Mouse (Mus musculus) cerebellum, adult 2 months (tissue): ENCODE results near the gene Ttc19. TPM values are rescaled to one million over a fixed set of nuclear protein-coding genes. Genes with fewer than 3 reads are reported as not detected.
A peak's percentile ranks its signal among the peaks of the same experiment; 100 is the strongest.

Experiments
- DNase-seq, 2 experiments: peaks; one replicate each; pipeline ENCODE4 v3.0.0; 2021
- H3K27ac ChIP-seq: fragments of 200-500 bp; 2 replicates; pipeline ENCODE4 v1.5.1; 2012; ENCODE audit warnings: low read length, control low read depth, inconsistent platforms; ENCODE audit not compliant: insufficient read depth
- H3K27me3 ChIP-seq: fragments of 200-500 bp; 2 replicates; pipeline ENCODE4 v1.6.1; 2012; ENCODE audit warnings: inconsistent platforms, mild to moderate bottlenecking, low read length, moderate library complexity; ENCODE audit not compliant: control insufficient read depth, insufficient read depth
- H3K4me1 ChIP-seq: fragments of 200-500 bp; 2 replicates; pipeline ENCODE4 v1.6.1; 2011; ENCODE audit warnings: low read length; ENCODE audit not compliant: control insufficient read depth, insufficient read depth
- H3K4me3 ChIP-seq: fragments of 200-500 bp; replicated peaks from 2 replicates; pipeline ENCODE3; 2011; ENCODE audit warnings: mild to moderate bottlenecking, low read depth, low read length, control low read depth; ENCODE audit not compliant: insufficient read depth
- CTCF ChIP-seq: fragments of 200-500 bp; IDR thresholded peaks from 2 replicates; pipeline ENCODE4 v1.5.1; 2011; ENCODE audit warnings: low read depth, mild to moderate bottlenecking, control low read depth, low read length, moderate library complexity, borderline replicate concordance; ENCODE audit not compliant: insufficient read depth
- POLR2A ChIP-seq: fragments of 200-500 bp; IDR thresholded peaks from 2 replicates; pipeline ENCODE4 v1.6.1; 2011; ENCODE audit warnings: low read length, control low read depth, borderline replicate concordance; ENCODE audit not compliant: insufficient read depth
- WGBS: fragments of 180-500 bp; shearing (Covaris S2); methylation state at CpG from one replicate; pipeline ENCODE4 v1.1.7; 2018; 5-methylcytosine and 5-hydroxymethylcytosine counted together
- polyA plus RNA-seq: library from polyadenylated mRNA; depleted of rRNA; stranded (reverse); fragments of >200 nt; gene quantifications from 2 replicates; pipeline ENCODE4 v1.2.3, GENCODE M21; 2012

The Ttc19 gene
- polyA plus RNA-seq, 1 experiment: 40.1 TPM

DNA sequence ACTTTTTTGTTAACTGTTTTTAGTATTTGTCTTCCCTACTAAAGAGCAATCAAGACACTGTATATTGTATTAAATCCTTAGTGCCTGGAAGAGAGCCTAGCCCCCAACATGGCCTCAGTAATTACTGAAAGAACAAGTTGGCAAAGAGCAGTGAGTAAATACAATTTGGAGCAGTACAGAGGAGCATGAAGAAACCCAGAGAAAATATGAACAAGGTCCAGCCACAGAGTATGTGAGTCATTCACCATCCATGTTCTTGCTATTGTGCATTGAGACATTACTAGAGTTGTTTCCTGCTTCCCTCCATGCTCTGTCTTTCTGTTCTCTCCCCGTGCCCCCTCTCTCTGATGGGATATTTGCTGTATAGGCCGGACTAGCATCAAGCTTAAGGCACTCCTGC is 12.8 kb downstream of the Ttc19 start:
- H3K27ac ChIP-seq: no peak overlapping the region
- no peaks in the 10 kb centered on the region for H3K27me3 ChIP-seq
- no peak for TF ChIP-seq CTCF
- no peak for TF ChIP-seq POLR2A
- H3K4me3 ChIP-seq: no peak overlapping the region
- no peaks in the 10 kb centered on the region; the same call in 1 of the 2 replicates for H3K4me1 ChIP-seq
- DNase-seq: no peak
- 89% methylated on average over 2 of the region's 2 CpGs for WGBS

DNA sequence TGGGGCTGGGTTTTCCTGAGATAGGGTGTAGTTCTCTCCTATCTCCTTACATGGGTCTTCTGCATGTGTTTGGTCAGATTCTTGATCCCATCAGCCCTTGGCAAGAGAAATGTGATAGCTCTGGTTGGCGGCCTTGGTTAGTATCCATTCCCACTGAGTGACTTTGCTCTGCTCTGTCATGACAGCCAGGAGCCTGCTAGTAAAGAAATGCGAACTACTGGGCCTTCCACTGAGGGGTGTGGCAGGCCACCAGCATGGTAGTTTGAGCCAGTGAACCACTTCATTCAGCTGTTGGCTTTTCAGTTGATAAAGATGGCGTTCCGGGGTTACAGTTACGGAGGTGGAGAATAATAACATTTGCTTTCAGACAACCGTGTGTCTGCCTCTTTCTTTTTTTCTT is 17.6 kb downstream of the Ttc19 start:
- H3K27me3 ChIP-seq: no peaks in the 10 kb centered on the region

GRCm38 (mm10) chr11:62305866-62306265 is 24.6 kb downstream of the Ttc19 start:
- Histone ChIP-seq H3K27me3 (no peaks in the 10 kb centered on the region), H3K27ac (no peak overlapping the region), H3K4me1 (peaks cover 3% of the 10 kb centered on the region; the same call in 1 of the 2 replicates), H3K4me3 (no peak overlapping the region)
- 12% methylated on average over 2 of the region's 2 CpGs for WGBS
- TF ChIP-seq POLR2A (no peak), CTCF (no peak)
- peak in 1 of 2 experiments; percentile 41 for DNase-seq

More for the DNA sequence above, 17.6 kb downstream of the Ttc19 start:
- no peak for DNase-seq
- Histone ChIP-seq H3K27ac (no peak overlapping the region), H3K4me1 (peaks cover 3% of the 10 kb centered on the region; the same call in 1 of the 2 replicates), H3K4me3 (no peak overlapping the region)
- TF ChIP-seq POLR2A (no peak), CTCF (no peak)
- WGBS: 77% methylated on average over 6 of the region's 6 CpGs

DNA sequence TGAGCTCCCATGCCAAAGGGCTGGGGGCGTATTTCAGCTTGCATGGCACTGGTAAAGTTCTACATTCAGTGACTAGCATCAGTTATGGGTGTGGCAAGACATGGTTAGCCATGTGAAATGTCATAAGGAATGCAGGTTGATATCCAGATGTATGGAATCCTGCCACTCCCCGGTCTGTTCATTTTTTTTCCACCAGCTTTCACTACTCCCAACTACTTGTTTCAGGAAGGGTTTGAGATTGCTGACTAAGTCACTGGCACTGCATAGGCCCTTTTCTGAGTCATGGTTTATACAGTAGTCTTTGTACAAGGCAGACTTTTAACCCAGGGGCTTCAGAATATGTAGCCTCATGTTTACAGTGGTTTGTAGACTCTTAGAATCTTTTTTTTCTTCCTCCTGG is 28.0 kb downstream of the Ttc19 start:
- 96% methylated on average over 2 of the region's 2 CpGs for WGBS
- no peak for DNase-seq
- H3K4me1 ChIP-seq: no peaks in the 10 kb centered on the region
- no peak overlapping the region for H3K4me3 ChIP-seq
- H3K27me3 ChIP-seq: no peaks in the 10 kb centered on the region
- TF ChIP-seq CTCF (no peak), POLR2A (no peak)
- no peak overlapping the region for H3K27ac ChIP-seq

DNA sequence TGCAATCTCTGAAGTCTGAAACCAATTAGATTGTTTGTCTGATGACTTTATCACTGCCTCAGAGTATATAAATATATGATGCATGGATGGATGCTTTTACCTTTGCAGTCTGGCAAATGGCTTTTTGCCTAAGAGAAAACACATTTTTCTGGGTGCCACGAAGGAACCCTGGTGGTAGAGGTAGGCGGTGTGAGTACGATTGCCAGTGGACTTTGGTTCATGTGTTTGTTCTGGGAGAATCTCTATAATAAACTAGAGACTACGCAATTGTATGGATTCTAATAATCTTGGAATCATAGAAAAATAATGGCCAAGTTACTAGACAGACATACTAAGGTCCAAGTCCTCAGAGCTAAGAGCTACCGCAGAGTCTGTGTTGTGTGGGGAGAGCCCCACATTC is 33.7 kb downstream of the Ttc19 start:
- no peak for TF ChIP-seq POLR2A
- no peak for TF ChIP-seq CTCF
- Histone ChIP-seq H3K4me3 (no peak overlapping the region), H3K4me1 (peaks cover 8% of the 10 kb centered on the region), H3K27me3 (no peaks in the 10 kb centered on the region), H3K27ac (no peak overlapping the region)
- DNase-seq: no peak
- WGBS: 88% methylated on average over 5 of the region's 5 CpGs

DNA sequence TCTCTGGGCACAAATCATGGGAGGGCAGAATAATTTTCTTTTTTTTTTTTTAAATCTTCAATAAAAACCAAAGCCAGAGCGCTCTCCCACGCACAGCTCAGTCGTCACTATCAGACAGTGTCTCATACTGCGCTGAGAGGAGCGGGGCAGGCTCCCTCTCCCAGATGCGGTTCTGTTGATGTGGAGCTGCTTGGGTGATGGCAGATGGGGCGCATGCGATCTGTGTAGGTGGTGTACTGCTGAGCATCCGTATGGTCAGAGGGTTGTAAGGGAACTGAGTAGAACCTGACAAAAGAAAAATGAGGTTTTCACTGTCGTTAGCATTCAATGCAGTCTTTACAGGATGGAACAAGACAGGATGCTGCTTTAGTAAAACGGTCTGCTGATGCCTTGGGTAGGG is 36.5 kb downstream of the Ttc19 start:
- TF ChIP-seq CTCF (no peak), POLR2A (no peak)
- WGBS: 37% methylated on average over 11 of the region's 11 CpGs
- DNase-seq: peak; percentile 55 to 67
- Histone ChIP-seq H3K27ac (peak overlapping the region; percentile 10; the same call in 1 of the 2 replicates), H3K4me3 (no peak overlapping the region), H3K27me3 (no peaks in the 10 kb centered on the region), H3K4me1 (peaks cover 8% of the 10 kb centered on the region)

- Histone ChIP-seq H3K4me1 (peaks cover 8% of the 10 kb centered on the region), H3K27me3 (no peaks in the 10 kb centered on the region), H3K4me3 (no peak overlapping the region), H3K27ac (no peak overlapping the region)
- TF ChIP-seq POLR2A (no peak), CTCF (no peak)
- WGBS: 92% methylated on average over 3 of the region's 3 CpGs
- no peak for DNase-seq
Measured at GRCm38 (mm10) chr11:62320097-62320496, 38.8 kb downstream of the Ttc19 start.

DNA sequence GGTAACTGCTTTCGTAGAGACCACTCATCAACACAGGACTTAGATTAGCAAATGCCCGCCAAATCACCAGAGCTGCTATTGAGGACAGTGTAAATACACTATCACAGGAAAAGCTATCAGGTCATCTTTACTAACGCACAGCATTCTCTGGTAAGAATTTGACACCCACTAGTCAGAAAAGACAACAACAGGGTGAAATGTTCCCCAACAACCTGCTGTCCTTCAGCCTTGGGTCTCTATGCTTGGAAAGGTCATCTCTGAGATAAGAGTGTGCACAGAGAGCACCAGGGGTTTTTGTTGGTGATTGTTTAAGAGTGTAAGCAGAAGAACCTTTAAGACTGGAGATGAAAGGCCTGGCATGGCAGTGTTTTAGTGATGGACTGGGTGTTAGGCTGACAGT is 42.4 kb downstream of the Ttc19 start:
- TF ChIP-seq POLR2A: no peak
- TF ChIP-seq CTCF: no peak
- Histone ChIP-seq H3K27me3 (no peaks in the 10 kb centered on the region), H3K4me3 (no peak overlapping the region), H3K4me1 (no peaks in the 10 kb centered on the region), H3K27ac (no peak overlapping the region)
- no peak for DNase-seq
- WGBS: 93% methylated on average over 3 of the region's 3 CpGs

DNA sequence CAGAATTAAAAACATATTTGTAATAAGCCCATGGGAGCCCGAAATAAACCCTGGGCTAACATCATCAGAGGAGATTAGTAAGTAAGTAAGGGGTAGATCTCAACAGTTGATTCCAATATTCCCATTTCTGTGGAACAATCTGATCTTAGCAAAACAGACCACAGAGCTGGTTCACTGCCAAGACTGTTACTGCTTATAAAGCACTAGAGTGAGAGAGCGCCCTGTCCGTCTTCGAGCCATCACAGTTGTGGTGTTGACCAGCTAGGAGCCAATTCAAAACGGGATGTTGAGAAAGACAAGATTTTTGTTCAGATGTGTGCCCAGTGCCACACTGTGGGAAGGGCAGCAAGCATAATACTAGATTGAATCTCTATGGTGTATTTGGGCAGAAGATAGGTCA is 49.9 kb downstream of the Ttc19 start:
- TF ChIP-seq POLR2A (no peak), CTCF (no peak)
- Histone ChIP-seq H3K27ac (no peak overlapping the region), H3K4me1 (no peaks in the 10 kb centered on the region), H3K4me3 (no peak overlapping the region), H3K27me3 (no peaks in the 10 kb centered on the region)
- WGBS: 64% methylated on average over 5 of the region's 5 CpGs
- peak; percentile 22 to 27 for DNase-seq
